Mouse (Mus musculus): ENCODE measurements around the gene Cttnbp2nl. TPM values are rescaled to one million over a fixed set of nuclear protein-coding genes. Genes with fewer than 3 reads are reported as not detected.

Gene Cttnbp2nl
- total RNA-seq, 2 experiments from 2014 or later = 33.4 to 33.5 TPM

GRCm38 (mm10) chr3:105060992-105061391 is 8.0 kb upstream of the Cttnbp2nl start:
- DNase-seq = no peak
- intact Hi-C loops (cut with DNase I) = no loop called here

- intact Hi-C loops (cut with DNase I) = loop anchor here (1.0 to 2.0 kb wide), 2 partner anchors 68 to 271 kb away; partner anchors contain the start of gene Rhoc
- DNase-seq = no peak
Observed at GRCm38 (mm10) chr3:105059911-105060310, 7.0 kb upstream of the Cttnbp2nl start.

- intact Hi-C loops (cut with DNase I) = loop anchor here (1.0 to 2.0 kb wide), 3 partner anchors 67 to 345 kb away; partner anchors contain the start of gene Rhoc
- peak; percentile 92 to 95 for DNase-seq
Observed at GRCm38 (mm10) chr3:105058627-105059513, 5.9 kb upstream of the Cttnbp2nl start.

- DNase-seq = no peak
- intact Hi-C loops (cut with DNase I) = loop anchor here (2.0 kb wide), 1 partner anchor 191 kb away; the partner anchor contains the start of genes Capza1 and St7l
Observed at GRCm38 (mm10) chr3:105055666-105056065, 2.7 kb upstream of the Cttnbp2nl start.

- peak; percentile 85 to 86 for DNase-seq
- intact Hi-C loops (cut with DNase I) = loop anchor here (2.0 kb wide), 1 partner anchor 190 kb away; the partner anchor contains the start of genes Capza1 and St7l
Observed at GRCm38 (mm10) chr3:105054952-105055351, 2.0 kb upstream of the Cttnbp2nl start.

- intact Hi-C loops (cut with DNase I) = loop anchor here (2.0 kb wide), 3 partner anchors 17 to 189 kb away; partner anchors contain the start of genes Capza1 and St7l
- DNase-seq = no peak
Observed at GRCm38 (mm10) chr3:105053698-105054001, 704 bp upstream of the Cttnbp2nl start.

- DNase-seq = no peak
- intact Hi-C loops (cut with DNase I) = loop anchor here (2.0 kb wide), 2 partner anchors 16 to 30 kb away; no protein-coding TSS in a partner anchor
Observed at GRCm38 (mm10) chr3:105052171-105052936, 592 bp downstream of the Cttnbp2nl start.

- no peak for DNase-seq
- intact Hi-C loops (cut with DNase I) = no loop called here
Observed at GRCm38 (mm10) chr3:105051103-105051502, 1.8 kb downstream of the Cttnbp2nl start.

- intact Hi-C loops (cut with DNase I) = no loop called here
Observed at GRCm38 (mm10) chr3:105049848-105050247, 3.1 kb downstream of the Cttnbp2nl start.

GRCm38 (mm10) chr3:105047616-105048015 is 5.3 kb downstream of the Cttnbp2nl start:
- intact Hi-C loops (cut with DNase I) = no loop called here
- DNase-seq = peak; percentile 77 to 80

More at GRCm38 (mm10) chr3:105049848-105050247, 3.1 kb downstream of the Cttnbp2nl start:
- no peak for DNase-seq

- DNase-seq = no peak
- intact Hi-C loops (cut with DNase I) = no loop called here
Observed at GRCm38 (mm10) chr3:105046870-105047269, 6.1 kb downstream of the Cttnbp2nl start.

GRCm38 (mm10) chr3:105043746-105044145 is 9.2 kb downstream of the Cttnbp2nl start:
- intact Hi-C loops (cut with DNase I) = no loop called here
- no peak for DNase-seq

- no peak for DNase-seq
- intact Hi-C loops (cut with DNase I) = no loop called here
Observed at GRCm38 (mm10) chr3:105040983-105041625, 11.8 kb downstream of the Cttnbp2nl start.

GRCm38 (mm10) chr3:105040002-105040401 is 12.9 kb downstream of the Cttnbp2nl start:
- intact Hi-C loops (cut with DNase I) = no loop called here
- no peak for DNase-seq

- intact Hi-C loops (cut with DNase I) = loop anchor here (2.0 kb wide), 2 partner anchors 15 to 17 kb away; partner anchors contain the start of gene Cttnbp2nl
- DNase-seq = no peak
Observed at GRCm38 (mm10) chr3:105037240-105037770, 15.6 kb downstream of the Cttnbp2nl start.

GRCm38 (mm10) chr3:105036281-105036847 is 16.6 kb downstream of the Cttnbp2nl start:
- intact Hi-C loops (cut with DNase I) = loop anchor here (2.0 kb wide), 2 partner anchors 16 kb away; partner anchors contain the start of gene Cttnbp2nl
- DNase-seq = no peak

- DNase-seq = no peak
- intact Hi-C loops (cut with DNase I) = loop anchor here (2.0 kb wide), 1 partner anchor 29 kb away; the partner anchor contains the start of gene Cttnbp2nl
Observed at GRCm38 (mm10) chr3:105023371-105024005, 29.5 kb downstream of the Cttnbp2nl start.

- DNase-seq = peak; percentile 41 to 46
- intact Hi-C loops (cut with DNase I) = loop anchor here (2.0 kb wide), 1 partner anchor 17 kb away; no protein-coding TSS in a partner anchor
Observed at GRCm38 (mm10) chr3:105019826-105020692, 32.9 kb downstream of the Cttnbp2nl start.

All from heart, postnatal 10 days (tissue).